Mouse (Mus musculus): Measurements from ENCODE around the gene Tubg1.
"Not testable (repeated sequence)": the region's sequence is repeated elsewhere in the genome, so short reads cannot be mapped to it uniquely, and the experiment has no call there.

DNA sequence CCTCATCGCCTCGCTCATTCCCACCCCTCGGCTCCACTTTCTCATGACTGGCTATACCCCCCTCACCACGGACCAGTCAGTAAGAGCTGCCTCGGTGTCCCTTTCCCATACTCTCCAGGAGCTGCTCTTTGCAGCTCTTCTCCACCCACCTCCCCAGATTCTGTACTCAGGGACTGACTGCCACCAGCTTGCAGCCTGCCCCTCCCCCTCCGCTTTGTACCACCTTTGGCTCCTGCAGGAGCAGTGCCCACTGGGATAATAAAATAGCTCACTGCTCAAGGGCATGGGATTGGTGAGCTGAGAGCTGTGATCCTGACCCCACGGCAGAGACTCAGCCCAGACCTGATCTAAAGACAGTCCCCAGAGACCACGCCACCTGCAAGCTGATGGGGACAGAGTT is 4.8 kb downstream of the Tubg1 start:
- TF ChIP-seq POLR2A (IDR thresholded peaks at IDR 0.05; ENCODE audit: borderline replicate concordance, extremely low read depth, low read depth, low read length); CTCF (IDR thresholded peaks at IDR 0.05; ENCODE audit: insufficient read depth, low read length): not testable (repeated sequence)
